Mouse (Mus musculus): Measurements from ENCODE around the gene Zfhx2. TPM values are rescaled to one million over a fixed set of nuclear protein-coding genes. Genes with fewer than 3 reads are reported as not detected.

Gene Zfhx2
- polyA plus RNA-seq, 1 experiment: 6.3 TPM

DNA sequence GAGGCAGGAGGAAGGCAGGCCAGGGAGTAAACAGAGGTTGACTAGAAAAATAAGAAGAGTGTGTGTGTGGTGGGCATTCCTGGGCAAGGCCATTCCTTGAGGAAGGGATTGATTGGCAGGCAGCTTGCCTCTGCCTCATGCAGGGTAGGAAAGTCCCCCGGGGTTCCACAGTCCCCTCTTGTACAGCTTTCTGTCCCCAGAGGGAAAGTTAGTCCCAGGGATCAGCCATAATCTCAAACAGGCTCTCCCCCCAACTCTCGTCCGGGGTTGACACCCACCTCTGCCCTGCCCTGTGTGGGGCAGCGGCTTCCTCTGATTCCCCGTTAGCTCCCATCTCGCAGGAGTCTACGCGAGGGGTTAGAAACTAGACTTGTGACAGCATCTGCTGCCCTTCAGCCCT is 14.9 kb upstream of the Zfhx2 start:
- DNase-seq: no peak
- WGBS: 93% methylated on average over 8 of the region's 8 CpGs
- Histone ChIP-seq H3K36me3 (ENCODE audit: control insufficient read depth, insufficient read depth, low read length) (no peaks in the 10 kb centered on the region; the same call in 1 of the 2 replicates), H3K4me3 (ENCODE audit: control insufficient read depth, insufficient read depth, low read length) (no peak overlapping the region), H3K27ac (ENCODE audit: control insufficient read depth, insufficient read depth, low read length) (no peak overlapping the region), H3K27me3 (ENCODE audit: control insufficient read depth, insufficient read depth, low read length) (no peaks in the 10 kb centered on the region), H3K4me1 (replicated peaks; ENCODE audit: control insufficient read depth, insufficient read depth, low read length) (peaks cover 13% of the 10 kb centered on the region)
- no peak for TF ChIP-seq POLR2A (IDR thresholded peaks at IDR 0.05; ENCODE audit: control insufficient read depth, extremely low read depth, insufficient read depth, low read length, poor library complexity)
- TF ChIP-seq CTCF (IDR thresholded peaks at IDR 0.05; ENCODE audit: borderline replicate concordance, control insufficient read depth, extremely low read depth, insufficient read depth, low read length, poor library complexity): no peak

- Histone ChIP-seq H3K36me3 (ENCODE audit: control insufficient read depth, insufficient read depth, low read length) (peaks cover 1% of the 10 kb centered on the region; the same call in 1 of the 2 replicates), H3K4me3 (ENCODE audit: control insufficient read depth, insufficient read depth, low read length) (peak within 1 kb of the TSS; percentile 81), H3K27me3 (ENCODE audit: control insufficient read depth, insufficient read depth, low read length) (no peaks in the 10 kb centered on the region), H3K27ac (ENCODE audit: control insufficient read depth, insufficient read depth, low read length) (peak within 1 kb of the TSS; percentile 65; the same call in 1 of the 2 replicates), H3K4me1 (replicated peaks; ENCODE audit: control insufficient read depth, insufficient read depth, low read length) (peaks cover 13% of the 10 kb centered on the region)
- DNase-seq: peak; percentile 88
- TF ChIP-seq POLR2A (IDR thresholded peaks at IDR 0.05; ENCODE audit: control insufficient read depth, extremely low read depth, insufficient read depth, low read length, poor library complexity): peak; percentile 56; the same call in 1 of the 2 replicates
- TF ChIP-seq CTCF (IDR thresholded peaks at IDR 0.05; ENCODE audit: borderline replicate concordance, control insufficient read depth, extremely low read depth, insufficient read depth, low read length, poor library complexity): no peak
- WGBS: 1% methylated on average over 39 of the region's 39 CpGs
These were observed 14.0 kb upstream of the Zfhx2 start, which contains the start of gene Ap1g2 for GRCm38 (mm10) chr14:55105836-55106809. Gene Ap1g2 (minus strand): TSS chr14:55106593.

GRCm38 (mm10) chr14:55105386-55105785 is 13.3 kb upstream of the Zfhx2 start:
- no peak overlapping the region; the same call in 1 of the 2 replicates for H3K27ac ChIP-seq (ENCODE audit: control insufficient read depth, insufficient read depth, low read length)
- TF ChIP-seq POLR2A (IDR thresholded peaks at IDR 0.05; ENCODE audit: control insufficient read depth, extremely low read depth, insufficient read depth, low read length, poor library complexity): no peak
- TF ChIP-seq CTCF (IDR thresholded peaks at IDR 0.05; ENCODE audit: borderline replicate concordance, control insufficient read depth, extremely low read depth, insufficient read depth, low read length, poor library complexity): no peak
- peaks cover 13% of the 10 kb centered on the region for H3K4me1 ChIP-seq (replicated peaks; ENCODE audit: control insufficient read depth, insufficient read depth, low read length)
- WGBS: 26% methylated on average over 7 of the region's 7 CpGs
- no peak overlapping the region for H3K4me3 ChIP-seq (ENCODE audit: control insufficient read depth, insufficient read depth, low read length)
- no peaks in the 10 kb centered on the region for H3K27me3 ChIP-seq (ENCODE audit: control insufficient read depth, insufficient read depth, low read length)
- DNase-seq: no peak
- peaks cover 5% of the 10 kb centered on the region; the same call in 1 of the 2 replicates for H3K36me3 ChIP-seq (ENCODE audit: control insufficient read depth, insufficient read depth, low read length)

DNA sequence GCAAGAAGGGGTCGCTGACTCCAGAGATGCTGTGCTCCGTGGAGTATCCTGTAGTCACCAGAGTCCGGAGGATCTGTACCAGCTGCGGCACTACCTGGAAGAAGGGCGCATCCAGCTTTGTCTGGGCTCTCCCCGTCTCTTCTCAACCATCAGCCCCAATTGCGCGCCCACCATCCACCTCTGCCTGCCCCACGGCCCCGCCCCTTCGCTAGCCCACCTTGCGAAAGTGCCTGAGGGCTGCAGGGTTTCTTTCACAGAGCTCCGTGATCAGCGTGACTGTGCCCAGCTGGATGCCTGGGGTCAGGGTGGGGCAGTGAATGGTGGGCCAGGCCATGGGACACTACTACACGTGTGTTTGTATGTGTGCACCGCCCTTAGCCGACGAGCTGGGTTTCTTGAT is 12.2 kb upstream of the Zfhx2 start:
- Histone ChIP-seq H3K36me3 (ENCODE audit: control insufficient read depth, insufficient read depth, low read length) (peaks cover 5% of the 10 kb centered on the region; the same call in 1 of the 2 replicates), H3K4me1 (replicated peaks; ENCODE audit: control insufficient read depth, insufficient read depth, low read length) (peaks cover 13% of the 10 kb centered on the region), H3K4me3 (ENCODE audit: control insufficient read depth, insufficient read depth, low read length) (no peak overlapping the region), H3K27me3 (ENCODE audit: control insufficient read depth, insufficient read depth, low read length) (no peaks in the 10 kb centered on the region), H3K27ac (ENCODE audit: control insufficient read depth, insufficient read depth, low read length) (no peak overlapping the region)
- TF ChIP-seq CTCF (IDR thresholded peaks at IDR 0.05; ENCODE audit: borderline replicate concordance, control insufficient read depth, extremely low read depth, insufficient read depth, low read length, poor library complexity) (no peak), POLR2A (IDR thresholded peaks at IDR 0.05; ENCODE audit: control insufficient read depth, extremely low read depth, insufficient read depth, low read length, poor library complexity) (no peak)
- DNase-seq: no peak
- 96% methylated on average over 18 of the region's 18 CpGs for WGBS

- Histone ChIP-seq H3K4me1 (replicated peaks; ENCODE audit: control insufficient read depth, insufficient read depth, low read length) (peaks cover 20% of the 10 kb centered on the region), H3K4me3 (ENCODE audit: control insufficient read depth, insufficient read depth, low read length) (no peak overlapping the region), H3K36me3 (ENCODE audit: control insufficient read depth, insufficient read depth, low read length) (peaks cover 5% of the 10 kb centered on the region; the same call in 1 of the 2 replicates), H3K27me3 (ENCODE audit: control insufficient read depth, insufficient read depth, low read length) (no peaks in the 10 kb centered on the region), H3K27ac (ENCODE audit: control insufficient read depth, insufficient read depth, low read length) (no peak overlapping the region)
- no peak for DNase-seq
- 96% methylated on average over 15 of the region's 15 CpGs for WGBS
- TF ChIP-seq POLR2A (IDR thresholded peaks at IDR 0.05; ENCODE audit: control insufficient read depth, extremely low read depth, insufficient read depth, low read length, poor library complexity) (no peak), CTCF (IDR thresholded peaks at IDR 0.05; ENCODE audit: borderline replicate concordance, control insufficient read depth, extremely low read depth, insufficient read depth, low read length, poor library complexity) (no peak)
These were observed 10.2 kb upstream of the Zfhx2 start for GRCm38 (mm10) chr14:55102253-55102785.

- Histone ChIP-seq H3K27ac (ENCODE audit: control insufficient read depth, insufficient read depth, low read length) (no peak overlapping the region), H3K36me3 (ENCODE audit: control insufficient read depth, insufficient read depth, low read length) (peaks cover 5% of the 10 kb centered on the region; the same call in 1 of the 2 replicates), H3K27me3 (ENCODE audit: control insufficient read depth, insufficient read depth, low read length) (no peaks in the 10 kb centered on the region), H3K4me3 (ENCODE audit: control insufficient read depth, insufficient read depth, low read length) (no peak overlapping the region), H3K4me1 (replicated peaks; ENCODE audit: control insufficient read depth, insufficient read depth, low read length) (peaks cover 19% of the 10 kb centered on the region)
- 52% methylated on average over 4 of the region's 4 CpGs for WGBS
- no peak for TF ChIP-seq POLR2A (IDR thresholded peaks at IDR 0.05; ENCODE audit: control insufficient read depth, extremely low read depth, insufficient read depth, low read length, poor library complexity)
- TF ChIP-seq CTCF (IDR thresholded peaks at IDR 0.05; ENCODE audit: borderline replicate concordance, control insufficient read depth, extremely low read depth, insufficient read depth, low read length, poor library complexity): 0 out of 2 replicates have a peak, but pooled peaks have one; percentile 16
- DNase-seq: peak; percentile 51
These were observed 9.5 kb upstream of the Zfhx2 start for GRCm38 (mm10) chr14:55101592-55101991.
